Comparison of ENCODE assay signal across 25 mouse cellular contexts in the genomic region with DNA sequence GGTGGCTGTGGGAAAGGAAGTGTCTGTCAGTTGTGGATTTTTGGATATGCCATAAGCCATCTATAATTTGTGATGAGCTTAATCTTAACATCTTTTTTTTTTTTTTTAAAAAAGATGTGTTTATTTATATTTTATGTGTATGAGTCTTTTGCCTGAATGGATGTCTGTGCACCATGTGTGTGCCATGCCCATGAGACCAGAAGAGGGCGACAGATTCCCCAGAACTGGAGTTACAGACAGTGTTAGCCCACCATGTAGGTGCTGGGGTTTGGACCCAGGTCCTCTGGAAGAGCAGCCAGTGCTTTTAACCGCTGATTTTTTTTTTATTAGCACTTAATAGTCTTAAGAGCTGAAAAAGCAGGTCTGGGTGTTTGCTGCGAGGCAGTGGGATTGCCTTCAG.
A peak's percentile ranks its signal among the peaks of the same experiment; 100 is the strongest.
DNase-seq lines count a peak whose midpoint lies in the region; ATAC-seq and TF ChIP-seq lines count a peak whose summit lies in the region.
"Had no signal": no experiment of that assay in that cellular context is flagged by ENCODE, and none has a peak within 500 bp of the region (broad histone marks: within the 10 kb centered on the region; RNA-seq: fewer than 3 reads in every experiment).

No protein-coding gene starts in this region.

- peaks cover 7% of the 10 kb centered on the region for H3K4me1 ChIP-seq in heart, adult 2 months (ENCODE audit: control insufficient read depth, insufficient read depth, low read length)
- H3K4me1 ChIP-seq in lung, postnatal 0 days (ENCODE audit: insufficient read depth, low read depth, low read length) = peaks cover 7% of the 10 kb centered on the region; the same call in 1 of the 2 replicates
- H3K4me1 ChIP-seq in lung, adult 2 months (ENCODE audit: control insufficient read depth, insufficient read depth, low read length) = peaks cover 15% of the 10 kb centered on the region
- peaks cover 24% of the 10 kb centered on the region; the same call in 1 of the 2 replicates for H3K4me1 ChIP-seq in small intestine, adult 2 months (ENCODE audit: control insufficient read depth, insufficient read depth, insufficient read length, low read length)

- H3K27me3 ChIP-seq in heart, adult 2 months (ENCODE audit: control insufficient read depth, insufficient read depth, low read length) = no peaks in the 10 kb centered on the region
- no peaks in the 10 kb centered on the region for H3K27me3 ChIP-seq in lung, postnatal 0 days (replicated peaks; ENCODE audit: insufficient read depth, low read length)
- no peaks in the 10 kb centered on the region for H3K27me3 ChIP-seq in small intestine, adult 2 months (ENCODE audit: control insufficient read depth, insufficient read depth, low read length)
- H3K27me3 ChIP-seq: embryonic facial prominence, embryonic 12.5 days; heart, embryonic 13.5 days; limb, embryonic 12.5 days; liver, embryonic 15.5 days; midbrain, embryonic 15.5 days had no signal

- peak; percentile 48 for TF ChIP-seq CTCF in heart, adult 2 months (IDR thresholded peaks at IDR 0.05)
- peak; percentile 13 for TF ChIP-seq CTCF in left cerebral cortex, adult 2 months (IDR thresholded peaks at IDR 0.05)
- 0 out of 2 replicates have a peak, but pooled peaks have one; percentile 7 for TF ChIP-seq CTCF in lung, postnatal 0 days (IDR thresholded peaks at IDR 0.05)
- no peak for TF ChIP-seq CTCF in lung, adult 2 months (IDR thresholded peaks at IDR 0.05; ENCODE audit: insufficient read depth, low read length)
- peak; percentile 38; the same call in 1 of the 2 replicates for TF ChIP-seq CTCF in small intestine, adult 2 months (IDR thresholded peaks at IDR 0.05; ENCODE audit: extremely low read depth, insufficient read length, insufficient replicate concordance, low read depth, low read length)

- peaks cover 2% of the 10 kb centered on the region for H3K79me2 ChIP-seq in heart, adult 2 months (replicated peaks; ENCODE audit: control insufficient read depth, insufficient read depth, low read length)

- WGBS in heart, adult 2 months = 97% methylated on average over 3 of the region's 3 CpGs
- 88% methylated on average over 3 of the region's 3 CpGs for WGBS in lung, postnatal 0 days
- WGBS in lung, adult 2 months = 90% methylated on average over 3 of the region's 3 CpGs
- 94% methylated on average over 3 of the region's 3 CpGs for WGBS in small intestine, adult 2 months

- peaks cover 3% of the 10 kb centered on the region for H3K36me3 ChIP-seq in heart, adult 2 months (ENCODE audit: control insufficient read depth, insufficient read depth, low read length)
- no peaks in the 10 kb centered on the region; the same call in 1 of the 2 replicates for H3K36me3 ChIP-seq in lung, postnatal 0 days (ENCODE audit: insufficient read depth, low read length)
- peaks cover 45% of the 10 kb centered on the region for H3K36me3 ChIP-seq in small intestine, adult 2 months (ENCODE audit: control insufficient read depth, insufficient read depth, low read length)
- H3K36me3 ChIP-seq: embryonic facial prominence, embryonic 12.5 days; midbrain, embryonic 15.5 days had no signal

- H3K4me3 ChIP-seq in heart, adult 2 months = no peak overlapping the region
- no peak overlapping the region for H3K4me3 ChIP-seq in left cerebral cortex, adult 2 months
- H3K4me3 ChIP-seq in lung, postnatal 0 days (ENCODE audit: low read depth, low read length) = no peak overlapping the region
- H3K4me3 ChIP-seq in lung, adult 2 months (replicated peaks; ENCODE audit: extremely low read depth, low read depth, low read length) = no peak overlapping the region
- no peak overlapping the region for H3K4me3 ChIP-seq in small intestine, adult 2 months (ENCODE audit: low read depth, low read length)
- H3K4me3 ChIP-seq: embryonic facial prominence, embryonic 12.5 days; heart, embryonic 13.5 days; limb, embryonic 12.5 days; liver, embryonic 15.5 days; midbrain, embryonic 15.5 days had no signal

- TF ChIP-seq EP300 in heart, adult 2 months (IDR thresholded peaks at IDR 0.05; ENCODE audit: insufficient read depth, low read depth, low read length) = no peak
- no peak for TF ChIP-seq EP300 in lung, postnatal 0 days (IDR thresholded peaks at IDR 0.05)

- ATAC-seq in lung, postnatal 0 days = no peak
- ATAC-seq: forebrain, embryonic 14.5 days; midbrain, embryonic 15.5 days had no signal

- TF ChIP-seq POLR2A in heart, adult 2 months (IDR thresholded peaks at IDR 0.05; ENCODE audit: insufficient read depth, low read depth, low read length) = no peak
- no peak for TF ChIP-seq POLR2A in lung, adult 2 months (IDR thresholded peaks at IDR 0.05; ENCODE audit: borderline replicate concordance, extremely low read depth, low read depth, low read length)
- TF ChIP-seq POLR2A in small intestine, adult 2 months (IDR thresholded peaks at IDR 0.05; ENCODE audit: low read depth, low read length) = no peak

- no peak overlapping the region for H3K9ac ChIP-seq in heart, adult 2 months (ENCODE audit: low read depth, low read length)
- H3K9ac ChIP-seq in lung, postnatal 0 days (replicated peaks; ENCODE audit: low read depth) = no peak overlapping the region
- H3K9ac ChIP-seq: embryonic facial prominence, embryonic 12.5 days; heart, embryonic 13.5 days; limb, embryonic 12.5 days; liver, embryonic 15.5 days; midbrain, embryonic 15.5 days had no signal

- H3K27ac ChIP-seq in heart, adult 2 months = no peak overlapping the region
- no peak overlapping the region for H3K27ac ChIP-seq in left cerebral cortex, adult 2 months
- H3K27ac ChIP-seq in lung, postnatal 0 days (ENCODE audit: low read length) = no peak overlapping the region
- no peak overlapping the region for H3K27ac ChIP-seq in small intestine, adult 2 months (ENCODE audit: insufficient read depth, low read depth, low read length)
- H3K27ac ChIP-seq: embryonic facial prominence, embryonic 12.5 days; heart, embryonic 13.5 days; limb, embryonic 12.5 days; liver, embryonic 15.5 days; midbrain, embryonic 15.5 days had no signal

- intact Hi-C loops in heart, adult 2 months (cut with DNase I) = no loop called here
- intact Hi-C loops in heart, postnatal 14 days (cut with DNase I) = no loop called here
- intact Hi-C loops in left cerebral cortex, adult 2 months (cut with DNase I) = no loop called here
- intact Hi-C loops in left cerebral cortex, postnatal 4 days (cut with DNase I) = no loop called here

- no peak for DNase-seq in heart, adult 2 months
- DNase-seq in heart, postnatal 14 days = no peak
- DNase-seq in left cerebral cortex, adult 2 months (ENCODE audit: extremely low spot score in 1 of 2, low spot score in 2 of 2) = no peak
- DNase-seq in left cerebral cortex, postnatal 4 days = no peak
- no peak for DNase-seq in lung, postnatal 0 days (ENCODE audit: low spot score)
- no peak for DNase-seq in lung, adult 2 months
- no peak for DNase-seq in right cerebral cortex, adult 2 months (ENCODE audit: low spot score in 2 of 2)
- DNase-seq: adrenal gland, postnatal 10 days; cerebellum, adult 11-12 months; cerebellum, adult 9-11 months; embryo, embryonic 11 days; gastrocnemius, postnatal 36 days; heart, postnatal 10 days; kidney, adult 11 months; kidney, postnatal 4 days; lung, postnatal 10 days; thymus, adult 2 months; thymus, postnatal 36 days had no signal

- H3K9me3 ChIP-seq in lung, postnatal 0 days (ENCODE audit: low read length) = no peaks in the 10 kb centered on the region
- H3K9me3 ChIP-seq: embryonic facial prominence, embryonic 12.5 days; heart, embryonic 13.5 days; limb, embryonic 12.5 days; liver, embryonic 15.5 days; midbrain, embryonic 15.5 days had no signal

- no peak overlapping the region for H3K4me2 ChIP-seq in lung, postnatal 0 days (replicated peaks; ENCODE audit: low read depth, low read length)
- H3K4me2 ChIP-seq: embryonic facial prominence, embryonic 12.5 days; heart, embryonic 13.5 days; limb, embryonic 12.5 days; liver, embryonic 15.5 days; midbrain, embryonic 15.5 days had no signal
